Mouse (Mus musculus) bone marrow, adult 2 months (tissue): Measurements from ENCODE around the gene Mgst3.

Experiments used
- CTCF ChIP-seq: fragments of 200-500 bp; IDR thresholded peaks from 2 replicates; pipeline ENCODE4 v1.5.1; 2011; ENCODE audit warnings: low read length, control low read depth; ENCODE audit not compliant: control insufficient read depth, insufficient read depth
- POLR2A ChIP-seq: fragments of 200-500 bp; IDR thresholded peaks from 2 replicates; pipeline ENCODE4 v1.6.1; 2011; ENCODE audit warnings: low read depth, mild to moderate bottlenecking, control low read depth, low read length, borderline replicate concordance; ENCODE audit not compliant: control insufficient read depth

GRCm38 (mm10) chr1:167383178-167383577 lies 10.5 kb downstream of the Mgst3 start:
- TF ChIP-seq CTCF (no peak), POLR2A (no peak)
